9 mouse cellular contexts compared by ENCODE assay signal in the genomic region with DNA sequence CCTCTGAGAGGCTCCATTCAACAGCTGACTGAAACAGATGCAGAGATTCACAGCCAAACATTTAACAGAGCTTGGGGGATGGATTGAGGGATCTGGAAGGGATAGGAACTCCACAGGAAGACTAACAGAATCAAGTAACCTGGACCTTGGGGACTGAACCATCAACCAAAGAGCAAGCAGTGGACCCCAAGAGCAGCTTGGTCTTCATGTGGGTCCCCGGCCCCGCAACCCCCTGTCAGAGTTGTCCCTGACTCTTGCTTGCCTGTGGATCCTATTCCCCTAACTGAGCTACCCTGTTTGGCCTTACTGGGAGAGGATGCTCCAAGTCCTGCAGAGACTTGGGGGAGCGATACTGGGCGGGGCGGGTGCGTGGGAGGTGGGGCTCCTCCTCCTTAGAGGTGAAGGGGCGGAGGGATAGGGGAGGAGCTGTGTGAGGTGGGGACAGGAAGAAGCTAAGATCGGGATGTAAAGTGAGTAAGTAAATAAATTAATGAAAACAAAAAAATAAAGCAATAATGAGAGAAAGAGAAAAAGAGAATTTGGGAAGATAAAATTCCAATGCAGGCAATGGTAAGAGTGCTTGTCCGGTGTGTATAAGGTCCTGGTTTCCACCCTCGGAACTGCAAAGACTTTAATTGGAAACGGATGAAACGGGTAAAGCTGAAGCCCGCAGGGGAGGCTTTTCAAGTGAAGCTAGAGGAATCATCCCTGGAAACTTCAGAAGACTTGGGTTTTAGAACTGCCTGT. TPM values are rescaled to one million over a fixed set of nuclear protein-coding genes. Genes with fewer than 3 reads are reported as not detected.
DNase-seq lines count a peak whose midpoint lies in the region; ATAC-seq and TF ChIP-seq lines count a peak whose summit lies in the region.
"Had no signal": no experiment of that assay in that cellular context is flagged by ENCODE, and none has a peak within 500 bp of the region (broad histone marks: within the 10 kb centered on the region; RNA-seq: fewer than 3 reads in every experiment).

No protein-coding gene starts in this region.

- H3K27me3 ChIP-seq in heart, embryonic 16.5 days (ENCODE audit: control insufficient read depth, insufficient read depth, low read length), result no peaks in the 10 kb centered on the region
- no peaks in the 10 kb centered on the region for H3K27me3 ChIP-seq in hindbrain, postnatal 0 days (ENCODE audit: insufficient read depth, low read length)
- no peaks in the 10 kb centered on the region for H3K27me3 ChIP-seq in midbrain, embryonic 15.5 days (replicated peaks)

- DNase-seq in heart, adult 8-10 months (ENCODE audit: low spot score), result no peak
- peak; percentile 9 for DNase-seq in c-Kit-positive CD71-positive TER-119-positive erythroid progenitor cells, embryonic 14.5 days (ENCODE audit: low spot score)
- DNase-seq in hindbrain, postnatal 0 days (ENCODE audit: low spot score), result no peak
- no peak for DNase-seq in right cerebral cortex, postnatal 4 days
- DNase-seq in gastrocnemius, adult 8-10 months (ENCODE audit: low spot score in 2 of 2), result no peak
- no peak for DNase-seq in ovary, postnatal 10 days (ENCODE audit: low spot score)

- no peaks in the 10 kb centered on the region for H3K9me3 ChIP-seq in heart, embryonic 16.5 days (replicated peaks; ENCODE audit: control insufficient read depth, low read length)
- no peaks in the 10 kb centered on the region for H3K9me3 ChIP-seq in hindbrain, postnatal 0 days (ENCODE audit: low read length)
- no peaks in the 10 kb centered on the region for H3K9me3 ChIP-seq in midbrain, embryonic 15.5 days

- no peak for ATAC-seq in heart, embryonic 16.5 days (replicated peaks; ENCODE audit: extremely low read depth, insufficient read depth, low FRiP score)
- ATAC-seq in hindbrain, postnatal 0 days, result no peak
- 0 out of 2 replicates have a peak, but pooled peaks have one; percentile 42 for ATAC-seq in midbrain, embryonic 15.5 days (replicated peaks)

- H3K4me1 ChIP-seq in heart, embryonic 16.5 days (ENCODE audit: control insufficient read depth, insufficient read depth, low read length), result 0 out of 2 replicates have a peak, but pooled peaks cover 2% of the 10 kb centered on the region
- H3K4me1 ChIP-seq in hindbrain, postnatal 0 days (ENCODE audit: insufficient read depth, low read length), result no peaks in the 10 kb centered on the region
- H3K4me1 ChIP-seq in midbrain, embryonic 15.5 days, result peaks cover 2% of the 10 kb centered on the region; the same call in 1 of the 2 replicates

- whole genome bisulfite sequencing in heart, embryonic 16.5 days, result 16% methylated on average over 13 of the region's 13 CpGs
- 14% methylated on average over 13 of the region's 13 CpGs for WGBS in hindbrain, postnatal 0 days
- WGBS in midbrain, embryonic 15.5 days, result 16% methylated on average over 13 of the region's 13 CpGs

- no peak overlapping the region for H3K27ac ChIP-seq in heart, embryonic 16.5 days (ENCODE audit: low read length)
- H3K27ac ChIP-seq in hindbrain, postnatal 0 days, result no peak overlapping the region
- no peak overlapping the region for H3K27ac ChIP-seq in midbrain, embryonic 15.5 days

- H3K4me2 ChIP-seq in heart, embryonic 16.5 days (ENCODE audit: low read depth, low read length), result peak overlapping the region; percentile 57
- H3K4me2 ChIP-seq in hindbrain, postnatal 0 days (ENCODE audit: low read depth, low read length), result peak overlapping the region; percentile 42
- H3K4me2 ChIP-seq in midbrain, embryonic 15.5 days, result peak overlapping the region; percentile 26

- H3K9ac ChIP-seq in heart, embryonic 16.5 days (ENCODE audit: low read length), result no peak overlapping the region
- H3K9ac ChIP-seq in hindbrain, postnatal 0 days (replicated peaks; ENCODE audit: low read length), result no peak overlapping the region
- H3K9ac ChIP-seq in midbrain, embryonic 15.5 days, result no peak overlapping the region

- H3K4me3 ChIP-seq in heart, embryonic 16.5 days (ENCODE audit: low read length), result peak overlapping the region; percentile 34
- H3K4me3 ChIP-seq in hindbrain, postnatal 0 days (ENCODE audit: low read length), result peak overlapping the region; percentile 4; the same call in 1 of the 2 replicates
- H3K4me3 ChIP-seq in midbrain, embryonic 15.5 days, result no peak overlapping the region
- H3K4me3 ChIP-seq: megakaryocyte, embryonic 14.5 days had no signal

- H3K36me3 ChIP-seq in heart, embryonic 16.5 days (ENCODE audit: control insufficient read depth, insufficient read depth), result no peaks in the 10 kb centered on the region
- H3K36me3 ChIP-seq in hindbrain, postnatal 0 days (ENCODE audit: insufficient read depth, low read length), result no peaks in the 10 kb centered on the region
- no peaks in the 10 kb centered on the region for H3K36me3 ChIP-seq in midbrain, embryonic 15.5 days (replicated peaks)

- no peak for TF ChIP-seq CTCF in hindbrain, postnatal 0 days (IDR thresholded peaks at IDR 0.05; ENCODE audit: low read depth)

RNA-seq across cellular contexts. Expression of gene Smap1, which starts 36.7 kb away (rescaled TPM):
- polyA plus RNA-seq in heart, embryonic 16.5 days (2015; fragmentation: Nextera tagmentation; extraction: Ambion mirVana), result 18.9 and 30.6 TPM in 2 replicates
- 10 to 100 TPM; 13.9 to 18.3 (median 17.5) TPM for total RNA-seq in heart, adult 8-10 months (2022)
- 74.0 and 74.3 TPM in 2 replicates for total RNA-seq in hindbrain, postnatal 0 days (2014; rRNA removed)
- polyA plus RNA-seq in hindbrain, postnatal 0 days (2015; fragmentation: Nextera tagmentation; extraction: Ambion mirVana), result 147 and 148 TPM in 2 replicates
- polyA plus RNA-seq in midbrain, embryonic 15.5 days (2015; fragmentation: Nextera tagmentation; extraction: Ambion mirVana), result 127 and 131 TPM in 2 replicates
- total RNA-seq in gastrocnemius, adult 8-10 months (2022), result 10 to 100 TPM; 21.7 to 26.5 (median 23.9) TPM

RNA-seq across cellular contexts. Expression of gene Sdhaf4, which starts 46.6 kb away (rescaled TPM):
- polyA plus RNA-seq in heart, embryonic 16.5 days (2015; fragmentation: Nextera tagmentation; extraction: Ambion mirVana), result 66.0 and 75.5 TPM in 2 replicates
- 10 to 100 TPM; 90.9 to 97.1 (median 92.2) TPM for total RNA-seq in heart, adult 8-10 months (2022)
- total RNA-seq in hindbrain, postnatal 0 days (2014; rRNA removed), result 33.5 and 46.9 TPM in 2 replicates
- 105 and 111 TPM in 2 replicates for polyA plus RNA-seq in hindbrain, postnatal 0 days (2015; fragmentation: Nextera tagmentation; extraction: Ambion mirVana)
- 87.7 and 97.8 TPM in 2 replicates for polyA plus RNA-seq in midbrain, embryonic 15.5 days (2015; fragmentation: Nextera tagmentation; extraction: Ambion mirVana)
- 10 to 100 TPM; 40.2 to 44.1 (median 42.4) TPM for total RNA-seq in gastrocnemius, adult 8-10 months (2022)
